Mouse (Mus musculus): ENCODE measurements around the gene Msi1. TPM values are rescaled to one million over a fixed set of nuclear protein-coding genes. Genes with fewer than 3 reads are reported as not detected.

Gene Msi1
- polyA plus RNA-seq (2015; fragmentation: Nextera tagmentation; extraction: Ambion mirVana), result 2.0 and 3.5 TPM in 2 replicates

DNA sequence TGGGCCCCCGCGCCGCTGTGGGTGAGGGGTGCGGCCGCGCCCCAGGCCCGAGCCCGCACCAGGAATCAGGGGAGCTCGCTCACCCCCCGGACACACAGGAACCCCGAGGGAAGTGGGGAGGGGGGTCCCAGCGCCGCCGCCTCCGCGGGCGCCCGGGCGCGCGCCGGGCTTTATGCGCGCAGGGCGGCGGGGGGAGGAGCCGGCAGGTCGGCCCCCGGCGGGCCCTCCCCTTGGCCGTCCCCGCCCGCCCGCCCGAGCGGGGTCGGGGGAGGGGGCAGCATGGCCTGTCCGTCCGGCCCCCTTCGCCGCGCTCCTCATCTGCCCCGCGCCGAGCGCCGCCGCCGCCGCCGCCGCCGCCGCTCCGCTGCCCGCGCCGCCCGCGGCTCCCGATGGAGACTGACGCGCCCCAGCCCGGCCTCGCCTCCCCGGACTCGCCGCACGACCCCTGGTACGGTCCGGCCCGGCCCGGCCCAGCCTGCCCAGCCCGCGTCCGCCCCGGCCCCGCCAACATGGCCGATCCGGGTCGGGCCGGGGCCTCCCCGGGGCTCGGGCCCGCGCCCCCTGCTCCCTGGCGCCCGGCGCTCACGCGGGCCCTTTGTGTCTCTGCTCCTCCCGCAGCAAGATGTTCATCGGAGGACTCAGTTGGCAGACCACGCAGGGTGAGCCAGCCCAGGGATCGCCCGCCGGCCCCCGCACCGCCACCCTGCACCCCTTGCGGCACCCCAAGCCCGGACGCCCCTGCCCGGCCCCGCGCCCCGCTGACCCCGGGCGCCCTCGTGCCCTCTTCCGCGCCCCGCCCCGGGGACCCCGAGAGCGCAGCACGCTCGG is at the start of gene Msi1:
Msi1 (plus strand) TSS at position 241 of the 828 bp plus-strand sequence.
- Histone ChIP-seq H3K4me3 (peak within 1 kb of the TSS; percentile 92), H3K27me3 (peaks cover 33% of the 10 kb centered on the region), H3K9ac (peak within 1 kb of the TSS; percentile 85), H3K27ac (no peak within 1 kb of the TSS), H3K36me3 (no peaks in the 10 kb centered on the region), H3K4me2 (peak within 1 kb of the TSS; percentile 97), H3K9me3 (replicated peaks) (no peaks in the 10 kb centered on the region), H3K4me1 (replicated peaks) (peaks cover 28% of the 10 kb centered on the region)
- whole genome bisulfite sequencing, result under 1% methylated on average over 49 of the region's 117 CpGs
- peak; percentile 48 for ATAC-seq (replicated peaks; ENCODE audit: insufficient number of reproducible peaks, insufficient read depth, low FRiP score, low read depth)

DNA sequence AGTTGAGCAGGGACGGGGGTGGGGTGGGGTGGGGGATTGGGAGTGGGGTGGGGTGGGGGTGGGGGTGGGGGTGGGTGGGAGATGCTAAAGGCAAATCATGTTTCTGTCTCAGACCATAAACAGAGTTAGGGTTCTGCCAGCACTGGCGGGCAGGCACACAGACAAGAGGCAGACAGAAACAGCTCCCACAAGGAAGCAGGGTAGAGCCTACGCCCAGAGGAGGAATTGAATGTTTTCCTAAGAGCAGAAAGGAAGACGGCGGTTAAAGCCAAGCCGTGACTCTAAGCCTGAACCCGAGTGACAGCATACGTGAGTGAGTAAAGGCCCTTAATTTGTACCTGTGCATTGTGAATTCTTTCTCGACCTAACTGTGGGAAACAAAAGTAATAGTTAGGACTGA is 37.5 kb upstream of the Msi1 start:
- H3K27me3 ChIP-seq, result peaks cover 20% of the 10 kb centered on the region
- H3K4me2 ChIP-seq, result no peak overlapping the region
- H3K36me3 ChIP-seq, result no peaks in the 10 kb centered on the region
- H3K9ac ChIP-seq, result no peak overlapping the region
- peaks cover 12% of the 10 kb centered on the region for H3K4me1 ChIP-seq (replicated peaks)
- no peaks in the 10 kb centered on the region for H3K9me3 ChIP-seq (replicated peaks)
- no peak overlapping the region for H3K27ac ChIP-seq
- H3K4me3 ChIP-seq, result no peak overlapping the region
- WGBS, result 39% methylated on average over 9 of the region's 9 CpGs
- ATAC-seq (replicated peaks; ENCODE audit: insufficient number of reproducible peaks, insufficient read depth, low FRiP score, low read depth), result no peak

DNA sequence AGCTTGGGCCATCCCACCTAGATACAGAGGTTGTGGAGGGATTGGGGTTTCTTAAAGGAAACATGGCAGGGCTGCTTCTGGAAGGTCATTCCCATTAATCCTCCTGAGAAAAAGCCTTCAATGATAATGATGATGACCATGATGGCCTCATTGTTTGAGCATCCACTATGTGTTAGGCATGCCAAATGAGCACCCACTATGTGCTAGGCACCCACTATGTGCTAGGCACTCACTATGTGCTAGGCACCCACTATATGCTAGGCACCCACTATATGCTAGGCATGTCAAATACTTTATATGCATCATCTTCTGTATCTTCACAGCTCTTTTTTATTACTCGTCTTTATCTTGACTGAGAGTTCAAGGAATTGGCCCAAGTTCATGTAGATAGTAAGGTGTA is 36.4 kb upstream of the Msi1 start:
- WGBS, result 77% methylated on average over 1 of the region's 1 CpGs
- Histone ChIP-seq H3K4me1 (replicated peaks) (peaks cover 13% of the 10 kb centered on the region), H3K4me3 (no peak overlapping the region), H3K9me3 (replicated peaks) (no peaks in the 10 kb centered on the region), H3K4me2 (no peak overlapping the region), H3K9ac (no peak overlapping the region), H3K27me3 (peaks cover 27% of the 10 kb centered on the region), H3K36me3 (no peaks in the 10 kb centered on the region), H3K27ac (no peak overlapping the region)
- ATAC-seq (replicated peaks; ENCODE audit: insufficient number of reproducible peaks, insufficient read depth, low FRiP score, low read depth), result no peak

DNA sequence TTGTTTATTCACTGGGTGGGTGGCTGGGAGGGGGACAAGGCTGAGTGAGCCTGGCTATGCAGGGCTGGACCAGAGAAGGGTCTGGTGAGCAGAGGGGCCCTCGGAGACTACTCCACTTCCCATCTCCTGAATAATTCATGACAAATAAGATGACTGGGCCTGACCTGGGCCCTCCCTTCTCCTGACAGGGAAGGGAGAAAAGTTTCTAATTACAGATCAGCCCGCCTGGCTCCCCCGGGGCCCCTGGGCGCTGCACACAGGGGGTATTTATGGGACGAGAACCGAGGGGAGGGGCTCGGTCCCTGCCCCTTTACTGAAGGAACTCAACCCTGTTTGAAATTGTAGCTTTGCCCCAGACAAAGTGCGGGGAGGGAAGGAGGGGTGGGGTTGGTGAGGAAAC is 35.2 kb upstream of the Msi1 start:
- ATAC-seq (replicated peaks; ENCODE audit: insufficient number of reproducible peaks, insufficient read depth, low FRiP score, low read depth), result no peak
- Histone ChIP-seq H3K27ac (no peak overlapping the region), H3K27me3 (peaks cover 27% of the 10 kb centered on the region), H3K9me3 (replicated peaks) (no peaks in the 10 kb centered on the region), H3K4me2 (peak overlapping the region; percentile 39), H3K4me1 (replicated peaks) (peaks cover 22% of the 10 kb centered on the region), H3K36me3 (no peaks in the 10 kb centered on the region), H3K4me3 (0 out of 2 replicates have a peak overlapping the region, but pooled peaks have one; percentile 1), H3K9ac (no peak overlapping the region)
- WGBS, result 11% methylated on average over 8 of the region's 8 CpGs

DNA sequence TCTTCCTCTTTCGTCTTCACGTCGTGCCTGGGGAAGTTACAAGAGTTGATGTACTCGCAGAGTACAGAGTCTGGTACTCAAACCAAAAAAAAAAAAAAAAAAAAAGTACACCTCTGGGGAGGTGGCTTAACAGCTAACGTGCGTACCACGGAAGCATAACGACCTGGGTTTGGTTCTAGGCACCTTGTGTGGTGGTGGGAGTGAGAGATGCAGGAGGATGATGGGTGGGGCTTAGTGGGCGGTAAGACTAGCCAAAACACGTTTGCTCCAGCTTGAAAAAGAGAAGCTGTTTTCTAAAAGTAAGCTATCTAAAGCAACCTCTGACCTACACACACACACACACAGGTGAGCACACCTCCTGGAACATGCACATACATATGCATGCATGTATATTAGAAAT is 34.6 kb upstream of the Msi1 start:
- Histone ChIP-seq H3K9me3 (replicated peaks) (no peaks in the 10 kb centered on the region), H3K4me2 (peak overlapping the region; percentile 39; the same call in 1 of the 2 replicates), H3K36me3 (no peaks in the 10 kb centered on the region), H3K27ac (no peak overlapping the region), H3K9ac (no peak overlapping the region), H3K4me1 (replicated peaks) (peaks cover 22% of the 10 kb centered on the region), H3K27me3 (peaks cover 27% of the 10 kb centered on the region), H3K4me3 (no peak overlapping the region)
- WGBS, result 27% methylated on average over 10 of the region's 10 CpGs
- no peak for ATAC-seq (replicated peaks; ENCODE audit: insufficient number of reproducible peaks, insufficient read depth, low FRiP score, low read depth)

DNA sequence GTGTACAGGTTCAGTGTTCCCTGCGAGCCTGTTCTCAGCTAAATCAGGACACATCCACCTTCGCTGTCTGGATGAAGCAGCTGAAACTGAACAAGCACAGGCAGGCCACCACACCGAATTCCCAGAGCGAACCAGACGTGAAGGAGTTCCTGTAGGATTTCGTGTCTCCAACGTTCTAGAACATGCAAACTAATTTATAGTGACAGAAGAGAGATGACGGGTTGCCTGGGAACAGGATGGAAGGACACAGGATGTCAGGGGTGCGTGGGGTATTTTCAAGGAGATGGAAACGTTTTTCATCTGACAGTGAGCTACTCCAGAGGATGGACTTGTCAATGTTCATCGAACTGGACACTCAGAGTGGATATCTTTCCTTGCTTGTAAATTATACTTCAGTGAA is 32.7 kb upstream of the Msi1 start:
- 62% methylated on average over 11 of the region's 11 CpGs for WGBS

DNA sequence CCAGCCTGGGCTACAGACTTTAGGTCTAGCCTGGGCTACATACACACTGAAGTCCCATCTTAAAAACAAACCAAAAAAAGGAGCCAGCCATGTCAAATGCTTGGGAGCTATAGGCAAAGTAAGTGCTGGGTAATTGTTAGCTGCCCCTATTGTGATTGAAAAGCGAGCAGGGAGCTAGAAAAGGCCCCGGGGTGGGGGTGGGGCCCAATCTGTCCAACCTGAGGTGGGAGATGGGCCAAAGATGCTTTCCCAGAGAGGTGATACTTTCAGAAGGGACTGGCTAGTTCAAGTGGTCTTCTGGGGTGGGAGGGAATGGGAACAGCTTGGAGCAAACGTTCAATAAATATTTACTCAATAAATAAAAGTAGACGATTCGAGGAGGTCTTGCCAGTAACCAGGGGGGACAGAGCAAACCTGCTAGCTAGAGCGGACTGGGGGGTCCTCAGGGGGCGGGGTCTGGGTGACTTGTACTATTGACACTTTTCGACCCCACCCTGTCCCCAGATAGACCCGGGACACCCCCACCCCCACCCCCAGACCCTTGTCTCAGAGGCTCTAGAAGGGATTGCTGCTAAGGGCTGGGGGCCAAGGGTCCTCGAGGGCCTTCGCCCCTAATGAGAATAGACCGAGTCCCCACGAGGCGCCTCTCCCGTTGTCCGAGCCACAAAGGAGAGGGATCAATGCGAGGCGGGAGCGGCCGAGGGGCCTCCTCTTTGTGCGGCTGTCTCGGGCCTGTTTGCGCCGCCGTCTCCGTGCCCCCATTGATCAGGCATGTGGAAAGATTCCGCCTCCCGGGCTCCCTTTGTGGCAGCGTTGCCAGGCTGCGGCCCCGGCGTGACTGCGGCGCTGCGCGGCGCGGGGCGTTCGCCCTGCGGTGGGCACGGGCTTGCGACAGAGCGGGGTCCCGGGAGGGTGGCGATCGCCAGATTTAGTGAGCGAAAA is 31.3 kb upstream of the Msi1 start:
- Histone ChIP-seq H3K27me3 (peaks cover 30% of the 10 kb centered on the region), H3K4me2 (peak overlapping the region; percentile 92), H3K9ac (peak overlapping the region; percentile 64), H3K27ac (no peak overlapping the region), H3K9me3 (replicated peaks) (no peaks in the 10 kb centered on the region), H3K36me3 (no peaks in the 10 kb centered on the region), H3K4me3 (peak overlapping the region; percentile 51), H3K4me1 (replicated peaks) (peaks cover 22% of the 10 kb centered on the region)
- no peak for ATAC-seq (replicated peaks; ENCODE audit: insufficient number of reproducible peaks, insufficient read depth, low FRiP score, low read depth)
- WGBS, result 5% methylated on average over 48 of the region's 48 CpGs

More for the DNA sequence above, 32.7 kb upstream of the Msi1 start:
- H3K9me3 ChIP-seq (replicated peaks), result no peaks in the 10 kb centered on the region
- H3K4me3 ChIP-seq, result no peak overlapping the region
- no peaks in the 10 kb centered on the region for H3K36me3 ChIP-seq
- peaks cover 30% of the 10 kb centered on the region for H3K27me3 ChIP-seq
- no peak overlapping the region for H3K4me2 ChIP-seq
- H3K4me1 ChIP-seq (replicated peaks), result peaks cover 22% of the 10 kb centered on the region
- H3K9ac ChIP-seq, result no peak overlapping the region
- H3K27ac ChIP-seq, result no peak overlapping the region
- ATAC-seq (replicated peaks; ENCODE audit: insufficient number of reproducible peaks, insufficient read depth, low FRiP score, low read depth), result no peak

DNA sequence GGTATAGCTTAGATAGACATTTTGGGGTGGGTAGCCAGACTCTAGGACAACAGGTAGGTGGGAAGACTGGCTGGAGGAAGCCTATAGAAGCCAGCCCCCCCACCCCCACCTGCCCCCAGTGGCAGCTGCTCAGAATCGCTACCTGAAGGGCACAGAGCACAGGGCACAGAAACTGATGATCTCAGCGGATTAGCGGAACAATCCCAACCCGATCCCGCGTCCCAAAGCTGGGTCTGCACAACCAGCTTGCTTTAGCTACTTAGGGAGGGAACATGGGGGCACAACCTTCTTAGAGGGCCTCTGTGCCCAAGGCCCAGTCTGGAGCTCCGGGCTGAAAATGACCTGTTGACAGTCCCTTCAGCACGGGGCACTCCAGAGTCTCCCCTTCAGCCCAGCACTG is 27.3 kb upstream of the Msi1 start:
- 81% methylated on average over 8 of the region's 8 CpGs for WGBS

DNA sequence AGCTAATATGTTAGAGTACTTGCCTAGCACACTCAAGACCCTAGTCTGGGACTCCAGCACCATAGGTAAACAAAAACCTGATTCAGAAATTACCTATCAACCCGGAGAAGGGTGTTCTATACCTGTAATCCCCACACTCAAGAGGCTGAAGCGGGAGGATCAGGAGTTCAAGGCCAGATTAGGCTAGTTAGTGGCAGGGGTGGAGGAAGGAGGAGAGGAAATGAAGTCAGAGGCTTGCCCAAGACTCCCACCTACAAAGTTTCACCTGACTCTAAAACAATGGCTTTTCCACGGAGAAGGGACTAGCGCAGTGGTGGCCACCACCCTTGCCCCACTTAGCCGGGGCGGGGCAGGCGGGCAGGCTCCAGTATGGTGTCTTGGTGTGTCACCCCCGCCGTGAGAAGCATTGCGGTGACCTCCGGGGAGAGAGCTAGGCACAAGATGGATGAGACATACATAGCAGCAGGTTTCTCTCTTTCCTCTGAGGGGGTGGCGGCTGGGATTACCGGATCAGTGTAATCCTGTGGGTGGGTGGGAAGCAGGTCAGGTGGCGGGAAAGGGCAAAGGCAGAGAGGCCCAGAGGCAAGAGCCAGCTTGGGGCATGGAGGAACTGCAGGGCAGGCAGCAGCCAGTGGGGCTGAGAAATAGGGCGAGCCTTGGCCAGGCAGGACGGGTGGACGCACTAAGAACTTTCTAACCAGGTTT is 25.8 kb upstream of the Msi1 start:
- Histone ChIP-seq H3K36me3 (no peaks in the 10 kb centered on the region), H3K4me1 (replicated peaks) (peaks cover 12% of the 10 kb centered on the region), H3K4me3 (peak overlapping the region; percentile 31), H3K9me3 (replicated peaks) (no peaks in the 10 kb centered on the region), H3K27me3 (peaks cover 3% of the 10 kb centered on the region), H3K4me2 (peak overlapping the region; percentile 59), H3K27ac (no peak overlapping the region), H3K9ac (0 out of 2 replicates have a peak overlapping the region, but pooled peaks have one; percentile 36)
- no peak for ATAC-seq (replicated peaks; ENCODE audit: insufficient number of reproducible peaks, insufficient read depth, low FRiP score, low read depth)
- WGBS, result 30% methylated on average over 17 of the region's 17 CpGs

More for the DNA sequence above, 27.3 kb upstream of the Msi1 start:
- no peaks in the 10 kb centered on the region for H3K36me3 ChIP-seq
- H3K4me2 ChIP-seq, result no peak overlapping the region
- peaks cover 9% of the 10 kb centered on the region for H3K27me3 ChIP-seq
- H3K9ac ChIP-seq, result no peak overlapping the region
- no peak overlapping the region for H3K4me3 ChIP-seq
- H3K9me3 ChIP-seq (replicated peaks), result no peaks in the 10 kb centered on the region
- no peak overlapping the region for H3K27ac ChIP-seq
- H3K4me1 ChIP-seq (replicated peaks), result peaks cover 17% of the 10 kb centered on the region
- ATAC-seq (replicated peaks; ENCODE audit: insufficient number of reproducible peaks, insufficient read depth, low FRiP score, low read depth), result no peak

DNA sequence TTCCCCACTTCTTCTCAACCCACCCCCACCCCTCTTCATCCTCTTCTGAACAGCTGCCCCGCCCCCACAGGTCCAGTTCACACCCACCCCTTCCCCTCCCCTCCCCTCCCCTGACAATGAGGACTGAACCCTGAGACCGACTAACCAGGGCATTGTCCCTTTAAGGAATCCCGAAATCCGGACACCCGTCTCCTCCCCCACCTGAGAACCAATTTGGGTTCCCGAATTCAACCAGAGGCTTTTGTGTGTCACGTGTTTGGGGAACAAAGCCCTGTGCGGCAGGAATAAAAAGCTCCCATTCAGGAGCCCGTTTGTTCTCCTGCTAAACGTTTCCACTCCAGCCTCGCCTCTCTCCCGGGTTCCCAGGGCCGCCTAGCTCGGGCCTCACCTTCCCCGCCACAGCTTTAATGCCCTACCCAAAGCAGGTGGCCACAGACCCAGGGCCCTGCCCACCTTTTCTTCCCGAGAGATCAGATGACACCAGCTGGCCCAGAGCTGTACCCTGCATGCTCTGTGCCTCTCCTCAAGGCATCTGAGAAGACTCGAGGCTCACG is 25.1 kb upstream of the Msi1 start:
- no peak for ATAC-seq (replicated peaks; ENCODE audit: insufficient number of reproducible peaks, insufficient read depth, low FRiP score, low read depth)
- Histone ChIP-seq H3K27me3 (peaks cover 3% of the 10 kb centered on the region), H3K9me3 (replicated peaks) (no peaks in the 10 kb centered on the region), H3K4me1 (replicated peaks) (peaks cover 9% of the 10 kb centered on the region; the same call in 1 of the 2 replicates), H3K27ac (no peak overlapping the region), H3K4me3 (peak overlapping the region; percentile 31), H3K4me2 (peak overlapping the region; percentile 59), H3K36me3 (no peaks in the 10 kb centered on the region), H3K9ac (peak overlapping the region; percentile 27; the same call in 1 of the 2 replicates)
- 2% methylated on average over 18 of the region's 18 CpGs for WGBS

All from heart, embryonic 15.5 days (tissue).